Mouse (Mus musculus): Measurements from ENCODE around the gene Cel. TPM values are rescaled to one million over a fixed set of nuclear protein-coding genes. Genes with fewer than 3 reads are reported as not detected.
A peak's percentile ranks its signal among the peaks of the same experiment; 100 is the strongest.
"Not testable (repeated sequence)": the region's sequence is repeated elsewhere in the genome, so short reads cannot be mapped to it uniquely, and the experiment has no call there.

Gene Cel
- polyA plus RNA-seq, 2 experiments from 2014 or later = not detected

DNA sequence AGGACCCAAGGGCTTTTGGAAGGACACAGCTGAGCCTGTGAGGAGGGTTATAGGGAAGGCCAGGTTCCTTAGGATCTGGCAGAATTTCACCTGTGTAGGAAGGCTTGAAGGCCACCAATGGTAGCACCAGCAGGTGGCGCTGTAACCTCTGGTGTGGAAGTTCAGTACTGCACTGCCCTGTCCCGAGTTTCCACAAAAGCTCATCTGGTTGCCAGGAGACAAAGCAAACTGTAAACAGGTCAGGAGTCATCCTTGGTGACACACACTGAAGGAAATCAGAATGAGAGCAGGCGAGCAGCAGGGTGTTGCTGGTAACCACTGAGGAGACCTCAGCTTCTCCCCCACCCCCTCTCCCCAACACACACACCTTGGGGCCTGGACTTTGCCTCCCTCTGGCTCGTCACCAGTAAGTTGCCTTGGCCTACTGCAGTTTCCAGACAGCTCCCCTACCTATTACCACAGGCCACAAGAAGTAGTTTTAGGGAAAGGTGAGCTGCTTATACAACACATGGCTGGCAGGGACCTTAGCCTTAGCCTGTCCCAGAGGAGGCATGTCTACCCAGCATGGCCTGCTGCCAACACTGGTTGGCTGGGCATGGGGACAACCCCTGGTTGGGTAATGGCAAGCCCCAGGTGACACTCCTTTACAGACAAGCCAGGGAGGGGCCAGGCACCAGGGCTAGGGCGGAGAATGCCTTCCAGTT is 45.8 kb downstream of the Cel start:
- peak; percentile 53 for ATAC-seq

GRCm38 (mm10) chr2:28514489-28514888 is 48.7 kb downstream of the Cel start:
- ATAC-seq = peak; percentile 36

DNA sequence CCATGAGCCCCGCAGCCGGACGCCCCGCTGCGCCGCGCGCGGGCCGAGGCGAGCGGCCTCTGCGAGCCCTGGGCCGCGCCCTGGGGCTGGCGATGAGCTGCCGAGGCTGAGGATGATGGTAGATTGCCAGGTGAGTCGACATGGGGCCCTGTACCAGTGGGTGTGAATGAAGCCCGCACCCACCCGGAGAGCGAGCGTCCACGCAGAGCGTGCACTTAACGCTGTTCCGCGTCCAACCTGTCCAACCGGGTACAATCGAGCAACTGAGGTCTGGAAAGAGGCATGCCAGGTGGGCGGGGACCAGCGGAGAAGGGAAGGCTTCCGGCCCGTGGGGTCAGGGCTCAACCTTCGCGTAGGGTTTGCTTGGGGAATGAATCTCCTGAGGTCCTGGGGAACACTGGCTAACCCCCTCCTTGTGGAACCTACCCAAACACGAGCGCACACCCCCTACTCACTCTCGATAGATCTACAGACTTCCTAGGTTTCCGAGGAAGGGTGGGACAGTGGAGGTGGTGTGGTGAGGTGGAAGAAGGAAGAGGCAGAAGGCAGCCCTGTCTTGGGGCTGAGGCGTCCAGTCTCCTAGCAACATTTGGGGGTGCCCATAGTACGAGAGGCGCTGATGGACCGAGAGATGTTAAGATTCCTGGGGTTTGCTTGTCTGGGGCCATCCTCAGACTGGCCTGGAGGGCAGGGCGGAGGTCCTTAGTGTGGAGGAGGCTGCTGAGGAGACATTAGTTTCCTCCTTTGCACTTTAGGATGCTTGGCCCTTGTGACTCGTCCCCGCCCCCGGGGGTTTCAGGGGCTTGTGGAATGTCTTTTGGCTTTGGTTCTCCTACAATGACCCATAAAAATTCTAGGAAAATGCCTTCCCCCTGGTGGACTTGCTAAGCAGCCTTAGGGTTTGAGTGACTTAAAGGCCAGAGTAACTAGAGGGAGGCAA is 49.5 kb downstream of the Cel start:
- no peak for ATAC-seq

- peak; percentile 7 for ATAC-seq
Measured at GRCm38 (mm10) chr2:28512798-28513401, 50.3 kb downstream of the Cel start, which contains the start of gene Ralgds. Ralgds (plus strand) TSS chr2:28513125.

GRCm38 (mm10) chr2:28511600-28511999 is 51.6 kb downstream of the Cel start:
- ATAC-seq = not testable (repeated sequence)

DNA sequence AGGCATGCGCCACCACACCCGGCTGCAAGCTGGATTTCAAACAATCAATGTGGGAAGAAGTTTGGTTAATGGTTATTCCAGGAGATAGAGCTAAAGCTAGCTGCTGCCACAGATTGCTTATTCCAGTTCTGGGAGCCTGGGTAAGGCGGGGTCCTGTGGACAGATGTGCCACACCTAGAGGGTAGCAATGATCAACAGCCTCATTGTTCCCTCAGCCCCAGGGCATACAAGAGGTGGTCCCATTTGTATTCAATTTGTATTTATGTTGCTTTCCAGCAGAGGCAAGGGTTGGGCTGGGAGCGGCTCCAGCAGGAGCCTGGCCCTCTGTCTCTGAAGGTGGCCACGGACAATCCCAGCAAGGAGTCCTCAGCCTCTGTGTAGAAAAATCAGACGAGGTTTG is 56.9 kb downstream of the Cel start:
- ATAC-seq = no peak

GRCm38 (mm10) chr2:28505795-28506194 is 57.4 kb downstream of the Cel start, which contains the start of gene Gm10134:
Gm10134 (plus strand) TSS chr2:28506095.
- ATAC-seq = no peak

Other genes with a start within 250 kb of the Cel start
- under 1 TPM in 1 of 2 experiments, not detected in 1; 0.08 TPM for gene Ppp1r26, start 116.6 kb downstream of the Cel start, polyA plus RNA-seq (2017; shearing (Covaris generic))
- gene 1700007K13Rik, start 97.1 kb downstream of the Cel start, polyA plus RNA-seq (2017; shearing (Covaris generic)) = under 1 TPM in 1 of 2 experiments, not detected in 1; 0.52 TPM
- 10 to 100 TPM; 15.7 to 17.2 TPM for gene Mrps2, start 95.3 kb downstream of the Cel start, polyA plus RNA-seq (2017; shearing (Covaris generic))
- gene Gbgt1, start 66.5 kb downstream of the Cel start, polyA plus RNA-seq (2017; shearing (Covaris generic)) = not detected
- gene Gm10134, start 57.3 kb downstream of the Cel start, polyA plus RNA-seq (2017; shearing (Covaris generic)) = not detected
- gene Ralgds, start 50.3 kb downstream of the Cel start, polyA plus RNA-seq (2017; shearing (Covaris generic)) = 1 to 10 TPM; 7.4 to 8.3 TPM
- gene Gtf3c5, start 20.3 kb upstream of the Cel start, polyA plus RNA-seq (2017; shearing (Covaris generic)) = 10 to 100 TPM; 12.5 to 20.3 TPM
- under 1 TPM; 0.20 to 0.85 TPM for gene Gfi1b, start 58.6 kb upstream of the Cel start, polyA plus RNA-seq (2017; shearing (Covaris generic))
- 10 to 100 TPM; 13.9 to 16.2 TPM for gene Tsc1, start 77.8 kb upstream of the Cel start, polyA plus RNA-seq (2017; shearing (Covaris generic))
- gene Spaca9, start 136.3 kb upstream of the Cel start, polyA plus RNA-seq (2017; shearing (Covaris generic)) = 1 to 10 TPM in 1 of 2 experiments, not detected in 1; 1.4 TPM
- not detected for gene Ak8, start 136.8 kb upstream of the Cel start, polyA plus RNA-seq (2017; shearing (Covaris generic))

All from activated CD4-positive, CD25-positive, alpha-beta regulatory T cell, adult 4 months (primary cell).